Mouse (Mus musculus): ENCODE measurements around the gene Plpp1.

DNA sequence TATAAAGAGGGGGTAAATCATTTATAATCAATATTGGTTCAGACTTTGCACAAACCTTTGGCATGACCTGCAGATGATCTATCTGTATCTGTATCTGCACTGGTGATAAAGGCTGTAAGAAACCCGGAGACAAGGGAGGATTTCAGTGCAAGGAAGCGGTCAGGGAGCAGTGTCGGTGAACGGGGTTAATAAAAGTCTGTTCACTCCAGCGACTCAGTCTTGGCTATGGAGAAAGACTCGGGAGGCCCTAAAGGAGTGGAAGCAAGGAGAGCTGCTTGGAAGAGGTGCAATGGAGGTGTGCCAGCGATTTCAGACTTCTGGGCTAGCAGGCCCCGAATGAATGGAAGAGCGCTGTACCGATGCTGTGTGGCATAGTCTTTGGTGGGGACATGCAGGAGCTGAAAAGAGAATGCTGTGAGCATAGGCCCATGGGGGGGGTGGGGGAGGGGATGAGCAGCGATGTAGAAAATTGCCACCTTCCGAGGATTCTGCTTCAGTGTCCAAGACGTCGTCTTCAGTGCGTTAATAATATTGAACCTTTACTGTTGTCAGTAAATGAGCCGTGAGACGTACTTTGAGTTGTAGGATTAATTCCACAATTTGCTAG, 53.2 kb downstream of the Plpp1 start:
- TF ChIP-seq CTCF (IDR thresholded peaks at IDR 0.05; ENCODE audit: extremely low read depth, insufficient read length, insufficient replicate concordance, low read depth, low read length) (no peak), POLR2A (IDR thresholded peaks at IDR 0.05; ENCODE audit: low read depth, low read length) (no peak)

Data from small intestine, adult 2 months (tissue).